ENCODE assay signal across 10 mouse cellular contexts in genomic region chr7:143614404-143615135, GRCm38 (mm10). TPM values are rescaled to one million over a fixed set of nuclear protein-coding genes. Genes with fewer than 3 reads are reported as not detected.
DNase-seq lines count a peak whose midpoint lies in the region; ATAC-seq and TF ChIP-seq lines count a peak whose summit lies in the region.
"Had no signal": no experiment of that assay in that cellular context is flagged by ENCODE, and none has a peak within 500 bp of the region (broad histone marks: within the 10 kb centered on the region; RNA-seq: fewer than 3 reads in every experiment).

No protein-coding gene starts in this region.

- no peak overlapping the region for H3K4me2 ChIP-seq in embryonic facial prominence, embryonic 15.5 days (replicated peaks)
- H3K4me2 ChIP-seq: embryonic facial prominence, embryonic 12.5 days had no signal

- no peaks in the 10 kb centered on the region for H3K36me3 ChIP-seq in embryonic facial prominence, embryonic 15.5 days
- H3K36me3 ChIP-seq in kidney, adult 2 months (ENCODE audit: control insufficient read depth, insufficient read depth, low read length) = no peaks in the 10 kb centered on the region
- H3K36me3 ChIP-seq: embryonic facial prominence, embryonic 12.5 days had no signal

- no peaks in the 10 kb centered on the region for H3K9me3 ChIP-seq in embryonic facial prominence, embryonic 15.5 days (replicated peaks)
- H3K9me3 ChIP-seq: embryonic facial prominence, embryonic 12.5 days had no signal

- no peaks in the 10 kb centered on the region for H3K4me1 ChIP-seq in embryonic facial prominence, embryonic 15.5 days
- H3K4me1 ChIP-seq in kidney, adult 2 months (ENCODE audit: control insufficient read depth, insufficient read depth, low read length) = no peaks in the 10 kb centered on the region
- H3K4me1 ChIP-seq: embryonic facial prominence, embryonic 12.5 days had no signal

- WGBS in embryonic facial prominence, embryonic 15.5 days = 51% methylated on average over 9 of the region's 9 CpGs
- WGBS in kidney, adult 2 months = 40% methylated on average over 9 of the region's 9 CpGs

- TF ChIP-seq POLR2A in kidney, adult 2 months (IDR thresholded peaks at IDR 0.05; ENCODE audit: low read depth, low read length) = no peak

- H3K27ac ChIP-seq in embryonic facial prominence, embryonic 15.5 days (replicated peaks) = peak overlapping the region; percentile 44; the same call in 1 of the 2 replicates
- peak overlapping the region; percentile 92 for H3K27ac ChIP-seq in kidney, adult 2 months (ENCODE audit: insufficient read depth, low read depth, low read length)
- H3K27ac ChIP-seq: embryonic facial prominence, embryonic 12.5 days had no signal

- no peak overlapping the region for H3K9ac ChIP-seq in embryonic facial prominence, embryonic 15.5 days
- H3K9ac ChIP-seq: embryonic facial prominence, embryonic 12.5 days had no signal

- no peak for TF ChIP-seq CTCF in kidney, adult 2 months (conservative IDR thresholded peaks at IDR 0.05; ENCODE audit: insufficient read depth, insufficient read length, low read depth, low read length)

- intact Hi-C loops in left cerebral cortex, postnatal 25 days (cut with DNase I) = no loop called here

- no peak for ATAC-seq in embryonic facial prominence, embryonic 15.5 days (ENCODE audit: insufficient number of reproducible peaks, low FRiP score, low TSS enrichment, low read depth)
- no peak for ATAC-seq in cerebellum, adult (ENCODE audit: insufficient number of reproducible peaks, low FRiP score, low TSS enrichment)

- no peak overlapping the region for H3K4me3 ChIP-seq in embryonic facial prominence, embryonic 15.5 days (replicated peaks)
- H3K4me3 ChIP-seq in kidney, adult 2 months (ENCODE audit: insufficient read depth, low read depth, low read length) = no peak overlapping the region
- H3K4me3 ChIP-seq: embryonic facial prominence, embryonic 12.5 days had no signal

- H3K27me3 ChIP-seq in embryonic facial prominence, embryonic 15.5 days = no peaks in the 10 kb centered on the region
- no peaks in the 10 kb centered on the region for H3K27me3 ChIP-seq in kidney, adult 2 months (replicated peaks; ENCODE audit: control insufficient read depth, insufficient read depth, low read length)
- H3K27me3 ChIP-seq: embryonic facial prominence, embryonic 12.5 days had no signal

- DNase-seq in adrenal gland, adult (ENCODE audit: inconsistent age in 2 of 2, low spot score in 1 of 2) = peak; percentile 32 to 58
- DNase-seq in adrenal gland, adult 18-20 months (ENCODE audit: low spot score in 2 of 2) = no peak
- peak; percentile 80 for DNase-seq in kidney, adult 2 months
- peak; percentile 56 for DNase-seq in lung, postnatal 10 days
- no peak for DNase-seq in left cerebral cortex, adult 9 months (ENCODE audit: low spot score in 2 of 2)
- DNase-seq in left cerebral cortex, postnatal 25 days (ENCODE audit: low spot score in 2 of 2) = no peak
- DNase-seq: gastrocnemius, postnatal 36 days had no signal

RNA-seq across cellular contexts. Expression of gene Tnfrsf26, which starts 14.0 kb away (rescaled TPM):
- 1 to 10 TPM in 1 of 2 experiments, under 1 TPM in 1; 0.86 to 1.1 TPM for total RNA-seq in adrenal gland, adult 18-20 months (2021)
- polyA plus RNA-seq in embryonic facial prominence, embryonic 15.5 days (2015; fragmentation: Nextera tagmentation; extraction: Ambion mirVana) = 1.1 and 1.4 TPM in 2 replicates
- 0.91 and 1.4 TPM in 2 replicates for polyA plus RNA-seq in kidney, adult 2 months (2012; rRNA removed)
- not detected for total RNA-seq in left cerebral cortex, postnatal 25 days (2021)

RNA-seq across cellular contexts. Expression of gene Cars, which starts 14.7 kb away (rescaled TPM):
- 10 to 100 TPM; 54.1 to 61.1 TPM for total RNA-seq in adrenal gland, adult 18-20 months (2021)
- 61.8 and 63.3 TPM in 2 replicates for polyA plus RNA-seq in embryonic facial prominence, embryonic 15.5 days (2015; fragmentation: Nextera tagmentation; extraction: Ambion mirVana)
- 8.9 and 9.6 TPM in 2 replicates for polyA plus RNA-seq in kidney, adult 2 months (2012; rRNA removed)
- total RNA-seq in left cerebral cortex, postnatal 25 days (2021) = 10 to 100 TPM; 52.6 to 53.8 TPM

RNA-seq across cellular contexts. Expression of gene Tnfrsf22, which starts 34.9 kb away (rescaled TPM):
- 1 to 10 TPM; 5.7 to 7.7 TPM for total RNA-seq in adrenal gland, adult 18-20 months (2021)
- 9.0 and 11.1 TPM in 2 replicates for polyA plus RNA-seq in embryonic facial prominence, embryonic 15.5 days (2015; fragmentation: Nextera tagmentation; extraction: Ambion mirVana)
- 5.4 and 5.6 TPM in 2 replicates for polyA plus RNA-seq in kidney, adult 2 months (2012; rRNA removed)
- 1 to 10 TPM; 1.0 to 1.4 TPM for total RNA-seq in left cerebral cortex, postnatal 25 days (2021)

Comparison
In these comparisons a context has a peak if more than half of its experiments do, and no peak if none do; other contexts are left out.
1. DNase-seq: peak in adrenal gland, adult (2 of 2), kidney, adult 2 months (single experiment) and lung, postnatal 10 days (single experiment); none in adrenal gland, adult 18-20 months (0 of 2), left cerebral cortex, adult 9 months (0 of 2) and left cerebral cortex, postnatal 25 days (0 of 2).